Mouse (Mus musculus) midbrain, embryonic 11.5 days (tissue): ENCODE measurements around the gene Cyba. TPM values are rescaled to one million over a fixed set of nuclear protein-coding genes. Genes with fewer than 3 reads are reported as not detected.

Experiments
- ATAC-seq: fragments of 200-750 bp; cut with Nextera tagmentation; 2 replicates; pipeline ENCODE4 v1.8.0; 2017; ENCODE audit warnings: moderate TSS enrichment, moderate library complexity; ENCODE audit not compliant: low FRiP score
- DNase-seq: peaks from one replicate; pipeline ENCODE4 v3.0.0; 2015; ENCODE audit warnings: low spot score; ENCODE audit errors: missing footprints
- H3K27ac ChIP-seq: fragments of 300-500 bp; sonication (generic); 2 replicates; pipeline ENCODE4 v1.5.1; 2014; ENCODE audit warnings: low read depth, low read length
- H3K27me3 ChIP-seq: fragments of 300-500 bp; sonication (generic); 2 replicates; pipeline ENCODE4 v1.6.1; 2014; ENCODE audit warnings: mild to moderate bottlenecking, low read length, moderate library complexity, mixed read lengths; ENCODE audit not compliant: control insufficient read depth, insufficient read depth
- H3K36me3 ChIP-seq: fragments of 300-500 bp; sonication (generic); 2 replicates; pipeline ENCODE4 v1.6.1; 2014; ENCODE audit warnings: mild to moderate bottlenecking, low read length, moderate library complexity, mixed read lengths; ENCODE audit not compliant: control insufficient read depth, insufficient read depth
- H3K4me1 ChIP-seq: fragments of 300-500 bp; sonication (generic); 2 replicates; pipeline ENCODE4 v1.6.1; 2014; ENCODE audit warnings: low read length; ENCODE audit not compliant: control insufficient read depth, insufficient read depth
- H3K4me2 ChIP-seq: fragments of 300-500 bp; sonication (generic); 2 replicates; pipeline ENCODE4 v1.6.1; 2014; ENCODE audit warnings: mild to moderate bottlenecking, moderate library complexity
- H3K4me3 ChIP-seq: fragments of 300-500 bp; sonication (generic); 2 replicates; pipeline ENCODE4 v1.5.1; 2014; ENCODE audit warnings: low read depth, low read length
- H3K9ac ChIP-seq: fragments of 300-500 bp; sonication (generic); 2 replicates; pipeline ENCODE4 v1.6.1; 2014; ENCODE audit warnings: low read length
- H3K9me3 ChIP-seq: fragments of 300-500 bp; sonication (generic); 2 replicates; pipeline ENCODE4 v1.6.1; 2016; ENCODE audit warnings: low read length; ENCODE audit not compliant: control insufficient read depth
- WGBS: fragments of 180-500 bp; shearing (Covaris S2); extraction: QIAGEN DNeasy Blood & Tissue Kit; methylation state at CpG from one replicate; pipeline ENCODE4 v1.1.7; 2014; 5-methylcytosine and 5-hydroxymethylcytosine counted together
- polyA plus RNA-seq: library from polyadenylated mRNA; unstranded; fragments of >200 nt; fragmentation: Nextera tagmentation; extraction: Ambion mirVana; gene quantifications from 2 replicates; pipeline ENCODE4 v1.2.1, GENCODE M21; 2014

Gene Cyba
- polyA plus RNA-seq, 1 experiment from 2014 or later, result 61.6 TPM

DNA sequence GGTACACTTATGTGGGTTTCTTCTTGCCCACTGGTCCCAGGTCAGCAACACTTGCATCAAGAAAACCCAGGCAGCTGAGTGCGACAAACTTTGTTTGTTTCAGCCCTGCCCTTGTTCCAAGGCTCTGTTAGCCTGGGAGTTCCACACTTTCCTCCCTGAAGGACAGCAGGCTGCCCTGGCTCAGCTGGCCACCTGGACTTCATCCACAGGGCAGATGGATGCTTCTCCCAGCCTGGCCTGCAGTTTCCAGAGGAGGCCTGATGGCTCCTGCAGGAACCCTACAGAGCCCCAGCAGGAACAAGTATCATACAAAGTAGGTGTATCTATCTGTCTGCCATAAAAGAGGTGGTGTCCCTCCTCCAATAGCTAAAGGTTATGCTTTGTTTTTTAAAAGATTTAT lies 8.6 kb upstream of the Cyba start:
- 90% methylated on average over 1 of the region's 1 CpGs for WGBS
- H3K36me3 ChIP-seq, result peaks cover 11% of the 10 kb centered on the region
- H3K9ac ChIP-seq, result no peak overlapping the region
- no peak overlapping the region for H3K4me3 ChIP-seq
- ATAC-seq (no peak), DNase-seq (no peak)
- no peaks in the 10 kb centered on the region for H3K27me3 ChIP-seq
- no peak overlapping the region for H3K4me2 ChIP-seq
- H3K9me3 ChIP-seq, result no peaks in the 10 kb centered on the region
- H3K4me1 ChIP-seq, result peaks cover 8% of the 10 kb centered on the region
- H3K27ac ChIP-seq, result no peak overlapping the region

DNA sequence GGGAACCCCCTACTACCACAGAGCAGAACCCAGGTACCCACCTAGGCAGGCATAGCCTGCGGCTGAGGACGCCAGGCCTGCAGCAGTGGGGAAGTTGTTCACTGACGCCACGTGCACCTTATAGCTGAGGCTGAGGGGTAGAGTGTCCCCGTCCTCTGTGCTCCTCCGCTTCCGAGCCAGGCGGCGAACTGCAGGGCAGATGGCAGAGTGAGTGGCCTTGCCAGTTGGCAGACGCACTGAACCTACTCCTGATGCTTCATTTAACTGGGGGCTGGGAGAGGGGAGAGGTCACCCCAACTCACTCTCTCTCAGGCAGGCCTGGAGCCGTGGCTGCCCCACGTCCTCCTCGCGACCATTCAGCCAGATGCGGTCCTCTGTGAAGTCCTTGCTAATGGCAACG lies 6.6 kb upstream of the Cyba start:
- no peak for ATAC-seq
- no peak for DNase-seq
- H3K9me3 ChIP-seq, result no peaks in the 10 kb centered on the region
- 94% methylated on average over 16 of the region's 16 CpGs for WGBS
- peaks cover 11% of the 10 kb centered on the region for H3K36me3 ChIP-seq
- H3K27me3 ChIP-seq, result no peaks in the 10 kb centered on the region
- H3K4me1 ChIP-seq, result peaks cover 7% of the 10 kb centered on the region
- no peak overlapping the region for H3K27ac ChIP-seq
- H3K9ac ChIP-seq, result no peak overlapping the region
- H3K4me2 ChIP-seq, result no peak overlapping the region
- no peak overlapping the region for H3K4me3 ChIP-seq

DNA sequence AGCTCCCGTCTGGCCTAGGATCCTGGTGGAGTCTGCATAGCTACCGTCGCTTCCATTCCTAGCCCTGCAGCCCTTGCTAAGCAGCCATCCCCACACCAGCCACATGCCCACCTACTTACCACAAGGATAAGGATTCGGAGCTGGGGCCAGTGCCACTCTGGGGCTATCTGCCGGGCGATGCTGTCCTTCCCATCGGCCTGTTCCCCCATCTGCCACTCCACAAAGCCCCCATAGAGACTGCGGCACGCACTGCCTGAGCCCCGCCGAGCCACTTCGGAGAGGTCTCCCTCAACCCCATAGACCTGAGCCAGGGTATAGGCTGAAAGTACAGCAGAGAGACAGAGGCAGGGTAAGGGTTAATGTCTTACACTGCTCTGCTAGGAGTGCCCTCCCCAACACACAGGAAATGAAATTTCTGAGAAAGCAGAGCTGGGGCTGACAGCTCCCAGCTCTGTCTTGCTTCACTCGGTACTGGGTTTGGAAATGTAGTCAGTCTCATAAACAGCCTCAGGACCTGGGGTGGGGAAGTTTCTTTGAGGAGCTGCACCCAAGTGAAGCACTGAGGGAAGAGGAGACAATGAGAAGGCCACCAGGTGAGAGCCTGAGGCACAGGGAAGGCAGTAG lies 5.1 kb upstream of the Cyba start:
- Histone ChIP-seq H3K36me3 (peaks cover 17% of the 10 kb centered on the region), H3K27ac (no peak overlapping the region), H3K4me2 (no peak overlapping the region), H3K9ac (no peak overlapping the region), H3K27me3 (no peaks in the 10 kb centered on the region), H3K9me3 (no peaks in the 10 kb centered on the region), H3K4me3 (no peak overlapping the region), H3K4me1 (peaks cover 6% of the 10 kb centered on the region)
- no peak for ATAC-seq
- WGBS, result 94% methylated on average over 13 of the region's 13 CpGs
- DNase-seq, result no peak

DNA sequence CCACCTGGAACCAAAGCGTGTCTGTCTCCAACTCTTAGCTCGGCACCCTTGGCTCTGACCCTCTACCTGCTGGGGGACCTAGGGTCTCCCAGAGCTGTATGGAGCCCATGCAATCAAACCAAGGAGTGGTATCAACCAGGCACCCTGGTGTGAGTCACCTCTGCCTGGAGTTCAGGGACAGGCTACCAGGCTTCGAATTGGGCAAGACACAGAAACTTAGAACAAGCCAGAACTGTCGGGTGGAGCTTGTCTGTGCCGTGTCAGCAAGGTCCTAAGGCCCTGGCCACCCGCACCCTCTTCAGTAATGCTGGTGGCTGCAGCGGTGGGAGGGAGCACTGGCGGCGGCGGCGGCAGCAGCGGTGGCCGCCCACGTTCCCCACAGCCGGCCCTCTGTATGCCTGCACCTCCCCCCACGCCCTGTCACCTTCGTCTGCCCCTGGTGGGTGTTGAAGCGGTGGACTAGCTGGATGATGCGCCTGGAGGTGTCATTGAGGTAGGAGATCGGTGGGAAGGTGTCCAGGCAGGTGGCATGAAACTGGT lies 3.9 kb upstream of the Cyba start:
- ATAC-seq, result no peak
- Histone ChIP-seq H3K9me3 (no peaks in the 10 kb centered on the region), H3K36me3 (peaks cover 17% of the 10 kb centered on the region), H3K4me2 (no peak overlapping the region), H3K4me3 (no peak overlapping the region), H3K27ac (no peak overlapping the region), H3K4me1 (peaks cover 14% of the 10 kb centered on the region), H3K27me3 (no peaks in the 10 kb centered on the region), H3K9ac (no peak overlapping the region)
- DNase-seq, result no peak
- 94% methylated on average over 20 of the region's 20 CpGs for WGBS

DNA sequence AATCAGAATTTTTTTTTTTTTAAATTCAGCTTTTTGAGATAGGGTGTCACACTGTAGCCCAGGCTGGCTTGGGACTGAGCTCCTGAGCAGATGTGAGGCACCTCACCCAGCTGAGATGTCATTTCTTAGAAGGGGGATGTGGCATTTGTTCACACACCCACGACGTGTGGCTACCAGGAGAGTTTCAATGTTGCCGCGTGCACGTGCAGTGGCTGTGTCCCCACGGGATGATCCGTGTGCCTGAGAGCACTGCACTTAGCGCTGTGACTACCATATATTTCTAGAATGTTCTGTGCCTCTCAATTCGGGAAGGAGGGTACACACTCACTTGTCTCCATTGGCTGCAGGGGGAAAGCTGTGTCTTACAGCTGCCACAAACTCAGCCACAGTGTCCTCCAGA lies 3.4 kb upstream of the Cyba start:
- H3K27ac ChIP-seq, result no peak overlapping the region
- peaks cover 17% of the 10 kb centered on the region for H3K36me3 ChIP-seq
- H3K9ac ChIP-seq, result no peak overlapping the region
- no peaks in the 10 kb centered on the region for H3K9me3 ChIP-seq
- H3K4me1 ChIP-seq, result peaks cover 14% of the 10 kb centered on the region
- DNase-seq (no peak), ATAC-seq (no peak)
- WGBS, result 97% methylated on average over 9 of the region's 9 CpGs
- no peaks in the 10 kb centered on the region for H3K27me3 ChIP-seq
- H3K4me3 ChIP-seq, result no peak overlapping the region
- no peak overlapping the region for H3K4me2 ChIP-seq

DNA sequence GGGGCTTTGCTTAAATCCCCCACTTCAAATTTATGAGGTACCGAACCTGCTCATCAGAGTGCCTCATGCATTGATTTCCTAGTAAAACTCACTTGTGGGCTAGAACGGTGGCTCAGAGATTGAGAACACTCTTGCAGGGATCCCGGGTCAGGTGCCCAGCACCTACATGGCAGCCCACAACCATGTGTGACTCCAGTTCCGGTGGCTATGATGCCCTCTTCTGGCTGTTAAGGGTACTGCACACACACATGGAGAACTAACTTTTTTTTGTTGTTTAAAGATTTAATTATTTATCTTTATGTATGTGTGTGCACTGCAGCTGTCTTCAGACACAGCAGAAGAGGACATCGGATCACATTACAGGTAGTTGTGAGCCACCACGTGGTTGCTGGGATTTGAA lies 2.6 kb upstream of the Cyba start:
- Histone ChIP-seq H3K4me2 (no peak overlapping the region), H3K27ac (no peak overlapping the region), H3K36me3 (peaks cover 17% of the 10 kb centered on the region), H3K4me1 (peaks cover 14% of the 10 kb centered on the region), H3K9ac (no peak overlapping the region), H3K9me3 (no peaks in the 10 kb centered on the region), H3K4me3 (no peak overlapping the region), H3K27me3 (no peaks in the 10 kb centered on the region)
- 91% methylated on average over 6 of the region's 6 CpGs for WGBS
- no peak for ATAC-seq
- no peak for DNase-seq

DNA sequence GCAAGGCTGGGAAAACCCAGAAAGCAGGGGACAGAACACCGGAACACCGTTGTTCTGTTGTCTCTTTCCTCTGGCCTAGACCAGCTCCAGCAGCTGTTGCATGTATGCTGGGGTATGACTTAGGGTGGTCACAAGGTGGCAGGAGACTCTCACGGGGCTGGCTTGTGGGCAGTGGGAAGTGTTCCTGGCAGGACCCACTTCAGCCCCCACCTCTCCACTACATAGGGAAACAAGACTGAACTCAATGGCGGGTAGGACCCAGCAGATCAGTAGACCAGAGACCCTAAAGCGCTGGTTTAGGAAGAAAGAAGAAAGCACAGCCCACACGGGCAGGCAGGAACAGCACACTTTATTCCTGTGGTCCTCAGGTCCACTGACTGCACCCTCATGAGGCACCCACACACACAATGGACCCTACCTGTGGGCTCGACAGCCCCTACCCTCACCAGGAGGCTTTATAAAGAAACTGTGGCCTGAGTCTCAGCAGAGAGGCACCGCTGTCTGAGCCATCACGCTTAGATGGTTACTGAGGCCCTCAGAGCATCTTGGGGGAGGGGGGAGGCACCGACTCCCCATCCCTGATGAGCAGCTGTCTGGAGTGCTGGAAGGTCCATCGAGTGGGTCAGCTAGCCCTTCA lies 657 bp upstream of the Cyba start:
- Histone ChIP-seq H3K9ac (no peak overlapping the region), H3K36me3 (peaks cover 11% of the 10 kb centered on the region), H3K4me1 (peaks cover 14% of the 10 kb centered on the region), H3K27me3 (no peaks in the 10 kb centered on the region), H3K27ac (no peak overlapping the region), H3K4me2 (no peak overlapping the region), H3K4me3 (no peak overlapping the region), H3K9me3 (no peaks in the 10 kb centered on the region)
- WGBS, result 71% methylated on average over 11 of the region's 11 CpGs
- ATAC-seq (peak; percentile 43), DNase-seq (no peak)

DNA sequence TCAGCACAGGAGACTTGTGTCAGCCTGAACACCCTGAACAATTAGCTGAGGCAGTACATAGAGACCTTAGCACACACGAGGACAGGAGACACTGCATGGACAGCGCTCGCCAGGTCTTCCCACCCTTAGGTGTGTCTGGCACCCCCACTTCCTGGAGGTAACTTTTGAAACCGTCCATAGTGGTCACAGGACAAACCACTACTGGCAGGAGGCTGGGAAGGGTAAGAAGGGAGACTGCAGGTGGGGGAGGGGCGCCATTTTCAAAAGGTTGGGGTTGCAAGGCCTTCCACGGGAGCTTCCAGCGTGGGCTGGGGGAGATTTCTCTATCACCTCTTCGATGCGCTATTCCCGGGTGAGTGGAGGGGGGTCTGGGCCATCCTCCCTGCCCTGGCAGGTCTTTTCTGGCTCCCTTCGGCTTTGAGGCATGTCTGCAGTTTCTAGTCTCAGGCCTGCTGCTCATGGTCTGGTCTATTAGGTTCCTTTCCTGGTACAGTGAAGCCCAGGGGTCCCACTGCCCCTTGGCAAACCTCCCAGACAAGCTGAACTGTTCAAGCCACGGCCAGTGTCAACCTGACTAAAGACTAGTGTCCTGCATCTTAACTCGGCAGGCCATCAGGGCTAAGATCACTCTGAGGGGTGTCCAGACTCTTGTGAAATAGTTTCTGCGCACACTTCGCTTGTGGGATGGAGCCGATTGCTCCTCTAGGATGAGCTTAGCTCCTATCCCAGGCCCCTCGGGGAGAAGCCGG lies 862 bp downstream of the Cyba start:
- Histone ChIP-seq H3K9me3 (no peaks in the 10 kb centered on the region), H3K9ac (peak overlapping the region; percentile 73), H3K36me3 (peaks cover 11% of the 10 kb centered on the region), H3K4me3 (peak overlapping the region; percentile 42), H3K4me1 (peaks cover 14% of the 10 kb centered on the region), H3K27me3 (no peaks in the 10 kb centered on the region), H3K27ac (no peak overlapping the region), H3K4me2 (peak overlapping the region; percentile 75)
- DNase-seq (peak; percentile 90), ATAC-seq (peak; percentile 19; the same call in 1 of the 2 replicates)
- WGBS, result 41% methylated on average over 18 of the region's 18 CpGs

DNA sequence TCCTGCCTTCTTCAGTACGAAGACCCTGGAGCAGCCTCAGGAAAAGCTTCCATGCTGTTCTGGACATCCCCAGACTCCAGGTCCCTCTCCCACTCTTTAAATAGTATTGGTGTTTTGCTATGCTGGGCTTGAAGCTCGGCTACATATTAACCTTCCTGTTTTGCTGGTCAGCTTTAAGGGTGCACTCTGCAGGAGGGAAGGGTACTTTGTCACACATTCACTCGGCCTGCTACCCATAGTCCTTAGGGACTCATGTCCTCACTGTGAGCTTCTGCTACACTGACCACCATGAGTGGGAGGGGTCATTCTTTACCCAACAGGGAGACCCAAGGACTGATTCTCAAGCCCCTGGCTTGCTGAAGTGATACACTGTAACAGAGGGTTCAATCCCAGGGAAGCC lies 2.1 kb downstream of the Cyba start:
- no peak overlapping the region for H3K4me2 ChIP-seq
- H3K9me3 ChIP-seq, result no peaks in the 10 kb centered on the region
- no peak for DNase-seq
- 85% methylated on average over 3 of the region's 3 CpGs for WGBS
- no peak for ATAC-seq
- H3K4me3 ChIP-seq, result no peak overlapping the region
- peaks cover 6% of the 10 kb centered on the region for H3K36me3 ChIP-seq
- H3K27me3 ChIP-seq, result no peaks in the 10 kb centered on the region
- H3K27ac ChIP-seq, result no peak overlapping the region
- peaks cover 14% of the 10 kb centered on the region for H3K4me1 ChIP-seq
- H3K9ac ChIP-seq, result no peak overlapping the region
